Mouse (Mus musculus): Measurements from ENCODE around the gene Ctnnd1.
"Not testable (repeated sequence)": the region's sequence is repeated elsewhere in the genome, so short reads cannot be mapped to it uniquely, and the experiment has no call there.

Ctnnd1 gene

GRCm38 (mm10) chr2:84650464-84651195 is at the start of gene Ctnnd1:
TSS of gene Ctnnd1 (minus strand) at chr2:84650765.
- DNase-seq (ENCODE audit: low spot score in 2 of 2) = peak; percentile 75 to 83

GRCm38 (mm10) chr2:84695007-84695695 is 44.6 kb upstream of the Ctnnd1 start:
- no peak for DNase-seq (ENCODE audit: low spot score in 2 of 2)

GRCm38 (mm10) chr2:84690050-84690449 is 39.5 kb upstream of the Ctnnd1 start:
- no peak for DNase-seq (ENCODE audit: low spot score in 2 of 2)

- DNase-seq (ENCODE audit: low spot score in 2 of 2) = no peak
Measured at GRCm38 (mm10) chr2:84688080-84688844, 37.7 kb upstream of the Ctnnd1 start.

- no peak for DNase-seq (ENCODE audit: low spot score in 2 of 2)
Measured at GRCm38 (mm10) chr2:84682605-84683183, 32.1 kb upstream of the Ctnnd1 start.

GRCm38 (mm10) chr2:84679016-84679415 is 28.5 kb upstream of the Ctnnd1 start, which contains the start of gene Tmx2:
TSS of gene Tmx2 (minus strand) at chr2:84679140.
- DNase-seq (ENCODE audit: low spot score in 2 of 2) = no peak

GRCm38 (mm10) chr2:84677968-84678880 is 27.7 kb upstream of the Ctnnd1 start, which contains the start of the genes Gm28635 and Med19:
TSS of gene Gm28635 (minus strand) at chr2:84678041.
TSS of gene Med19 (plus strand) at chr2:84678402.
- peak; percentile 83 to 88 for DNase-seq (ENCODE audit: low spot score in 2 of 2)

- no peak for DNase-seq (ENCODE audit: low spot score in 2 of 2)
Measured at GRCm38 (mm10) chr2:84677270-84677967, 26.9 kb upstream of the Ctnnd1 start.

- not testable (repeated sequence) for DNase-seq (ENCODE audit: low spot score in 2 of 2)
Measured at GRCm38 (mm10) chr2:84671535-84671934, 21.0 kb upstream of the Ctnnd1 start.

GRCm38 (mm10) chr2:84670569-84670933 is 20.0 kb upstream of the Ctnnd1 start, which contains the start of gene Selenoh:
TSS of gene Selenoh (minus strand) at chr2:84670770.
- DNase-seq (ENCODE audit: low spot score in 2 of 2) = peak; percentile 77 to 85

- no peak for DNase-seq (ENCODE audit: low spot score in 2 of 2)
Measured at GRCm38 (mm10) chr2:84669828-84670568, 19.4 kb upstream of the Ctnnd1 start.

- DNase-seq (ENCODE audit: low spot score in 2 of 2) = no peak
Measured at GRCm38 (mm10) chr2:84666081-84666480, 15.5 kb upstream of the Ctnnd1 start.

GRCm38 (mm10) chr2:84662866-84663265 is 12.3 kb upstream of the Ctnnd1 start:
- no peak for DNase-seq (ENCODE audit: low spot score in 2 of 2)

- no peak for DNase-seq (ENCODE audit: low spot score in 2 of 2)
Measured at GRCm38 (mm10) chr2:84660253-84660652, 9.7 kb upstream of the Ctnnd1 start.

- no peak for DNase-seq (ENCODE audit: low spot score in 2 of 2)
Measured at GRCm38 (mm10) chr2:84658806-84659205, 8.2 kb upstream of the Ctnnd1 start, which contains the start of gene Btbd18. TSS of gene Btbd18 (plus strand) at chr2:84659079.

GRCm38 (mm10) chr2:84655864-84656263 is 5.3 kb upstream of the Ctnnd1 start:
- DNase-seq (ENCODE audit: low spot score in 2 of 2) = no peak

- no peak for DNase-seq (ENCODE audit: low spot score in 2 of 2)
Measured at GRCm38 (mm10) chr2:84653354-84653753, 2.8 kb upstream of the Ctnnd1 start.

GRCm38 (mm10) chr2:84649674-84650073 is 891 bp downstream of the Ctnnd1 start:
- no peak for DNase-seq (ENCODE audit: low spot score in 2 of 2)

- DNase-seq (ENCODE audit: low spot score in 2 of 2) = no peak
Measured at GRCm38 (mm10) chr2:84648369-84648768, 2.2 kb downstream of the Ctnnd1 start.
